Mouse (Mus musculus) heart, adult 8-10 months (tissue): ENCODE data around the gene Upk1a. TPM values are rescaled to one million over a fixed set of nuclear protein-coding genes. Genes with fewer than 3 reads are reported as not detected.

ENCODE experiments used
- DNase-seq: peaks from one replicate; pipeline ENCODE4 v3.0.0; 2022; ENCODE audit warnings: low spot score
- total RNA-seq, 4 experiments: library from RNA; stranded (reverse); gene quantifications; 2 replicates each; pipeline ENCODE4 v1.2.4; 2022

The Upk1a gene
- total RNA-seq, 4 experiments from 2014 or later, result 0.19 TPM; not detected in 3

- no peak for DNase-seq
Measured at GRCm38 (mm10) chr7:30579950-30580349, 32.7 kb downstream of the Upk1a start.

GRCm38 (mm10) chr7:30572969-30573368, 39.7 kb downstream of the Upk1a start:
- DNase-seq, result peak; percentile 59

GRCm38 (mm10) chr7:30572389-30572788, 40.3 kb downstream of the Upk1a start:
- no peak for DNase-seq

- DNase-seq, result no peak
Measured at GRCm38 (mm10) chr7:30567555-30567954, 45.1 kb downstream of the Upk1a start.

- DNase-seq, result no peak
Measured at GRCm38 (mm10) chr7:30566033-30566432, 46.6 kb downstream of the Upk1a start.

- DNase-seq, result no peak
Measured at GRCm38 (mm10) chr7:30564970-30565571, 47.6 kb downstream of the Upk1a start, which contains the start of gene Igflr1. Igflr1 (plus strand) TSS chr7:30565427.

GRCm38 (mm10) chr7:30563906-30564280, 48.8 kb downstream of the Upk1a start:
- no peak for DNase-seq

GRCm38 (mm10) chr7:30563117-30563905, 49.3 kb downstream of the Upk1a start, which contains the start of the genes U2af1l4, Gm49396 and Psenen:
U2af1l4 (plus strand) TSS chr7:30563301.
Gm49396 (plus strand) TSS chr7:30563344.
Psenen (minus strand) TSS chr7:30563627.
- DNase-seq, result peak; percentile 97

GRCm38 (mm10) chr7:30562526-30563116, 50.0 kb downstream of the Upk1a start:
- no peak for DNase-seq

- no peak for DNase-seq
Measured at GRCm38 (mm10) chr7:30560296-30560695, 52.4 kb downstream of the Upk1a start.

GRCm38 (mm10) chr7:30559443-30559954, 53.1 kb downstream of the Upk1a start, which contains the start of gene Lin37:
Lin37 (minus strand) TSS chr7:30559838.
- DNase-seq, result peak; percentile 98

GRCm38 (mm10) chr7:30558656-30559442, 53.8 kb downstream of the Upk1a start:
- no peak for DNase-seq

- DNase-seq, result no peak
Measured at GRCm38 (mm10) chr7:30557901-30558514, 54.6 kb downstream of the Upk1a start.

- no peak for DNase-seq
Measured at GRCm38 (mm10) chr7:30556894-30557536, 55.6 kb downstream of the Upk1a start.

- DNase-seq, result no peak
Measured at GRCm38 (mm10) chr7:30553810-30554584, 58.6 kb downstream of the Upk1a start.
